Mouse (Mus musculus): ENCODE measurements at regions not wholly inside any gene's neighbourhood (a gene's known extent, or its start where the extent isn't known, plus 50 kb on each side); places are given as distances from the start of the nearest gene placed in this dataset.

- TF ChIP-seq MYOG (IDR thresholded peaks at IDR 0.05; ENCODE audit: control insufficient read depth, extremely low read depth, insufficient read length) (no peak), MAX (IDR thresholded peaks at IDR 0.05) (no peak), MYOD1 (IDR thresholded peaks at IDR 0.05; ENCODE audit: control insufficient read depth, insufficient read length, low read depth) (no peak), FOSL1 (IDR thresholded peaks at IDR 0.05; ENCODE audit: insufficient read depth, low read length, poor library complexity, severe bottlenecking) (no peak), CEBPB (IDR thresholded peaks at IDR 0.05; ENCODE audit: low read depth) (no peak), USF1 (IDR thresholded peaks at IDR 0.05; ENCODE audit: low read depth) (no peak), CTCF (IDR thresholded peaks at IDR 0.05; ENCODE audit: control insufficient read depth, insufficient read depth, insufficient read length) (no peak)
- Histone ChIP-seq H3K79me2 (ENCODE audit: control insufficient read depth, insufficient read depth) (no peaks in the 10 kb centered on the region), H3K79me3 (ENCODE audit: low read depth) (no peaks in the 10 kb centered on the region), H3ac (ENCODE audit: control insufficient read depth, insufficient read length, low read depth) (no peak overlapping the region), H3K36me3 (ENCODE audit: control insufficient read depth, insufficient read depth) (no peaks in the 10 kb centered on the region), H3K27me3 (ENCODE audit: control insufficient read depth, insufficient read depth, insufficient read length) (no peaks in the 10 kb centered on the region), H3K4me3 (ENCODE audit: insufficient read depth, poor library complexity, severe bottlenecking) (no peak overlapping the region)
Measured at GRCm38 (mm10) chr7:137765961-137766360, 328.5 kb downstream of the Glrx3 start.

GRCm38 (mm10) chr7:137766721-137767120, 329.3 kb downstream of the Glrx3 start:
- Histone ChIP-seq H3K79me3 (ENCODE audit: low read depth) (no peaks in the 10 kb centered on the region), H3K4me3 (ENCODE audit: insufficient read depth, poor library complexity, severe bottlenecking) (no peak overlapping the region), H3ac (ENCODE audit: control insufficient read depth, insufficient read length, low read depth) (no peak overlapping the region), H3K36me3 (ENCODE audit: control insufficient read depth, insufficient read depth) (no peaks in the 10 kb centered on the region), H3K79me2 (ENCODE audit: control insufficient read depth, insufficient read depth) (no peaks in the 10 kb centered on the region), H3K27me3 (ENCODE audit: control insufficient read depth, insufficient read depth, insufficient read length) (no peaks in the 10 kb centered on the region)
- TF ChIP-seq CTCF (IDR thresholded peaks at IDR 0.05; ENCODE audit: control insufficient read depth, insufficient read depth, insufficient read length) (no peak), MAX (IDR thresholded peaks at IDR 0.05) (no peak), CEBPB (IDR thresholded peaks at IDR 0.05; ENCODE audit: low read depth) (no peak), MYOD1 (IDR thresholded peaks at IDR 0.05; ENCODE audit: control insufficient read depth, insufficient read length, low read depth) (no peak), FOSL1 (IDR thresholded peaks at IDR 0.05; ENCODE audit: insufficient read depth, low read length, poor library complexity, severe bottlenecking) (no peak), MYOG (IDR thresholded peaks at IDR 0.05; ENCODE audit: control insufficient read depth, extremely low read depth, insufficient read length) (no peak), USF1 (IDR thresholded peaks at IDR 0.05; ENCODE audit: low read depth) (no peak)

GRCm38 (mm10) chr7:137773051-137773964, 335.9 kb downstream of the Glrx3 start:
- no peak for TF ChIP-seq MAX (IDR thresholded peaks at IDR 0.05)
- no peak for TF ChIP-seq CTCF (IDR thresholded peaks at IDR 0.05; ENCODE audit: control insufficient read depth, insufficient read depth, insufficient read length)
- TF ChIP-seq MYOG (IDR thresholded peaks at IDR 0.05; ENCODE audit: control insufficient read depth, extremely low read depth, insufficient read length) = no peak
- no peak overlapping the region for H3K4me3 ChIP-seq (ENCODE audit: insufficient read depth, poor library complexity, severe bottlenecking)
- no peak overlapping the region for H3ac ChIP-seq (ENCODE audit: control insufficient read depth, insufficient read length, low read depth)
- no peaks in the 10 kb centered on the region for H3K79me3 ChIP-seq (ENCODE audit: low read depth)
- H3K79me2 ChIP-seq (ENCODE audit: control insufficient read depth, insufficient read depth) = no peaks in the 10 kb centered on the region
- no peaks in the 10 kb centered on the region for H3K27me3 ChIP-seq (ENCODE audit: control insufficient read depth, insufficient read depth, insufficient read length)
- no peaks in the 10 kb centered on the region for H3K36me3 ChIP-seq (ENCODE audit: control insufficient read depth, insufficient read depth)

GRCm38 (mm10) chr7:137773965-137774310, 336.5 kb downstream of the Glrx3 start:
- no peaks in the 10 kb centered on the region for H3K79me3 ChIP-seq (ENCODE audit: low read depth)
- no peak overlapping the region for H3ac ChIP-seq (ENCODE audit: control insufficient read depth, insufficient read length, low read depth)
- no peaks in the 10 kb centered on the region for H3K27me3 ChIP-seq (ENCODE audit: control insufficient read depth, insufficient read depth, insufficient read length)
- no peak overlapping the region for H3K4me3 ChIP-seq (ENCODE audit: insufficient read depth, poor library complexity, severe bottlenecking)
- no peaks in the 10 kb centered on the region for H3K79me2 ChIP-seq (ENCODE audit: control insufficient read depth, insufficient read depth)
- TF ChIP-seq CTCF (IDR thresholded peaks at IDR 0.05; ENCODE audit: control insufficient read depth, insufficient read depth, insufficient read length) (no peak), MYOD1 (IDR thresholded peaks at IDR 0.05; ENCODE audit: control insufficient read depth, insufficient read length, low read depth) (no peak), CEBPB (IDR thresholded peaks at IDR 0.05; ENCODE audit: low read depth) (no peak), MYOG (IDR thresholded peaks at IDR 0.05; ENCODE audit: control insufficient read depth, extremely low read depth, insufficient read length) (no peak), FOSL1 (IDR thresholded peaks at IDR 0.05; ENCODE audit: insufficient read depth, low read length, poor library complexity, severe bottlenecking) (no peak), USF1 (IDR thresholded peaks at IDR 0.05; ENCODE audit: low read depth) (no peak), MAX (IDR thresholded peaks at IDR 0.05) (no peak)
- no peaks in the 10 kb centered on the region for H3K36me3 ChIP-seq (ENCODE audit: control insufficient read depth, insufficient read depth)

GRCm38 (mm10) chr7:137783954-137784353, 346.5 kb downstream of the Glrx3 start:
- no peaks in the 10 kb centered on the region for H3K79me3 ChIP-seq (ENCODE audit: low read depth)
- H3K79me2 ChIP-seq (ENCODE audit: control insufficient read depth, insufficient read depth) = no peaks in the 10 kb centered on the region
- H3K4me3 ChIP-seq (ENCODE audit: insufficient read depth, poor library complexity, severe bottlenecking) = no peak overlapping the region
- H3K27me3 ChIP-seq (ENCODE audit: control insufficient read depth, insufficient read depth, insufficient read length) = no peaks in the 10 kb centered on the region
- no peak for TF ChIP-seq CEBPB (IDR thresholded peaks at IDR 0.05; ENCODE audit: low read depth)
- TF ChIP-seq MYOD1 (IDR thresholded peaks at IDR 0.05; ENCODE audit: control insufficient read depth, insufficient read length, low read depth) = no peak
- no peak for TF ChIP-seq MAX (IDR thresholded peaks at IDR 0.05)
- no peak for TF ChIP-seq FOSL1 (IDR thresholded peaks at IDR 0.05; ENCODE audit: insufficient read depth, low read length, poor library complexity, severe bottlenecking)
- TF ChIP-seq CTCF (IDR thresholded peaks at IDR 0.05; ENCODE audit: control insufficient read depth, insufficient read depth, insufficient read length) = no peak
- no peak for TF ChIP-seq MYOG (IDR thresholded peaks at IDR 0.05; ENCODE audit: control insufficient read depth, extremely low read depth, insufficient read length)
- TF ChIP-seq USF1 (IDR thresholded peaks at IDR 0.05; ENCODE audit: low read depth) = no peak
- no peaks in the 10 kb centered on the region for H3K36me3 ChIP-seq (ENCODE audit: control insufficient read depth, insufficient read depth)
- H3ac ChIP-seq (ENCODE audit: control insufficient read depth, insufficient read length, low read depth) = no peak overlapping the region

Data from C2C12 (cell line).